Mouse (Mus musculus): ENCODE data around the gene Trp53tg5. TPM values are rescaled to one million over a fixed set of nuclear protein-coding genes. Genes with fewer than 3 reads are reported as not detected.

Gene Trp53tg5
- polyA plus RNA-seq, 1 experiment from 2014 or later: not detected

DNA sequence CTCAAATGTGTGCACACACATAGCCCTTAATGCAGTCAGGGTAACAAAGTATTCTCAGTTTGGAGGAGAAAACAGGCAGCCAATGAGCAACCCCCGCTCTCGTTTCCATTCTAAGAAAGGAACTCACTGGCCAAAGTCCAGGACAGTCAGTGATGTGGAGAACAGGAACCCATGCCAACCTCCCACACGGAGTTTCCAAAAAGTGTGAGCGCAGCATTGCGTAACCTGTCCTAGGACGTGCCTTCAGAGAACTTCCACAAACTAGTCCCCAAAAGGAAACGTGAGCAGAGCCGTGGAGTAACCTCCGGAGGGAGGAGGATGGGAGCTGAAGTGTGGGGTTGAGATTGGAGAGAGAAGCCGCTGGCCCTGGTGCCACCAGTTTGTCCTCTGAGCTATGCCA lies 18.7 kb downstream of the Trp53tg5 start:
- peaks cover 41% of the 10 kb centered on the region for H3K4me1 ChIP-seq (ENCODE audit: insufficient read depth, low read depth, low read length)
- H3K36me3 ChIP-seq (ENCODE audit: insufficient read depth, low read length): no peaks in the 10 kb centered on the region
- peak overlapping the region; percentile 25; the same call in 1 of the 2 replicates for H3K4me2 ChIP-seq (replicated peaks; ENCODE audit: low read depth, low read length)
- no peaks in the 10 kb centered on the region for H3K9me3 ChIP-seq (ENCODE audit: low read length)
- WGBS: 11% methylated on average over 10 of the region's 10 CpGs
- DNase-seq (ENCODE audit: low spot score): peak; percentile 96
- peak overlapping the region; percentile 90 for H3K27ac ChIP-seq (ENCODE audit: low read length)
- H3K4me3 ChIP-seq (ENCODE audit: low read depth, low read length): no peak overlapping the region
- no peak overlapping the region for H3K9ac ChIP-seq (replicated peaks; ENCODE audit: low read depth)
- TF ChIP-seq CTCF (IDR thresholded peaks at IDR 0.05): no peak
- peak; percentile 71 for TF ChIP-seq EP300 (IDR thresholded peaks at IDR 0.05)
- peak; percentile 67 for ATAC-seq
- H3K27me3 ChIP-seq (replicated peaks; ENCODE audit: insufficient read depth, low read length): no peaks in the 10 kb centered on the region

DNA sequence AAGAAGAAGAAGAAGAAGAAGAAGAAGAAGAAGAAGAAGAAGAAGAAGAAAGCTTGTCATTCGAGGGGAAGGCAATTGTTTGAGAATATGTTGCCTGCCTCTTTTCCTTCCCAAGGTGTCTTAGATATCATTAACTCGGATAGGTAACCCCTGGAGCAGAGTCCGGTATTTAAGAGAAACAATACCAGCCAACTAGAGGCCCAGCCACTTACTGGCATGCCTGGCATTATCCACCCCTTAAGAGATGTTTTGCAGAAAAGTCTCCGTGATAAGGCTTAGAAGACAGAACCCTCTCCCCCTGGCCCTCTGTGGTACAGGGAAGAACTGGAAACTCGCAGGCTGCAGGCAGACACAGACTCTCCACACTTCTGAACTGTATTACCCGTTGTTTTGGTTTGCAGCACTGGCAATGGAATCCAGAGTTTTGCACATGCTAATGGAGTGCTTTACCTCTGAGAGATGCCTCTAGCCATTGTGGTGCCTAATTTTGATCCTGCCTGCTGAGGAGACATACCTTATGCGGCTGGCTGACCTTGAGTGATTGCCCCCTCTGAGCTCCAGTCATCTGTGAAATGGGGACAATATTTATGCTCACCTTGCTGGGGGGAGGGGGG lies 19.5 kb downstream of the Trp53tg5 start:
- Histone ChIP-seq H3K4me2 (replicated peaks; ENCODE audit: low read depth, low read length) (no peak overlapping the region), H3K27me3 (replicated peaks; ENCODE audit: insufficient read depth, low read length) (no peaks in the 10 kb centered on the region), H3K36me3 (ENCODE audit: insufficient read depth, low read length) (no peaks in the 10 kb centered on the region), H3K9ac (replicated peaks; ENCODE audit: low read depth) (no peak overlapping the region), H3K9me3 (ENCODE audit: low read length) (no peaks in the 10 kb centered on the region), H3K4me3 (ENCODE audit: low read depth, low read length) (no peak overlapping the region), H3K4me1 (ENCODE audit: insufficient read depth, low read depth, low read length) (peaks cover 41% of the 10 kb centered on the region), H3K27ac (ENCODE audit: low read length) (peak overlapping the region; percentile 90)
- DNase-seq (ENCODE audit: low spot score) (no peak), ATAC-seq (no peak)
- TF ChIP-seq CTCF (IDR thresholded peaks at IDR 0.05): no peak
- TF ChIP-seq EP300 (IDR thresholded peaks at IDR 0.05): no peak
- WGBS: 53% methylated on average over 7 of the region's 7 CpGs

DNA sequence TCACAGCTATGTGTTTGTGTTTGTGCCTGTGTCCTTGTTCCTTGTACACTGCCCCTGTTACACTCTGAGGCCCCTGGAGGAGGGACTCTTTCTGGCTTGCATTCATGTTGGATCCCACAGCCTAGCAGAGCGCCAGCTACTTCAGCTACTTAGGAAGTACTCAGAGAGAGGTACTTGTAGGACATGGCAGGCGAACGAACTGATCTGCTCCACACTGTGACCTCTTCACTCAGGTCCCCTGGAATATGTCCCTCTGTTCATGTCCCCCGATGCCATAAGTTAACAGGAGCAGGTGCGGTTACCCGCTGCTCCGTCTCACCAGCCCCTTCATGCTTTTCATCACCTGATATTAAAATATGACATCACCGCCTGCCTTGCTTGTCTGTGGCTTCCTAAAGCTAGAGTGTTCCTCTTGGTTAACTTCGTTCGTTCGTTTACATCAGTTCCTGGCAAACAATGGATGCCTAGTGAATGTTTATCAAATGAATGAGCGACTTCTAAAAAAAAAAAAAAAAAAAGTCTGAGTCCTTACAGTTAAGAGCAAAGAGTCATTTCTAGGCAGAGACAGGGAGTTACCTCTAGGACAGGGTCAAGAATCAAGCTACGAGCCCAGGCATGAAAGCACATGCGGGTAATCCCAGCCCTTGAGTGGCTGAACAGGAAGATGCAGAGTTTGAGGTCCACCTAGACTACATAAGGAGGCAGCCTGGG lies 20.3 kb downstream of the Trp53tg5 start:
- peak; percentile 65 for DNase-seq (ENCODE audit: low spot score)
- WGBS: 30% methylated on average over 14 of the region's 14 CpGs
- H3K4me3 ChIP-seq (ENCODE audit: low read depth, low read length): no peak overlapping the region
- no peaks in the 10 kb centered on the region for H3K9me3 ChIP-seq (ENCODE audit: low read length)
- no peak overlapping the region for H3K9ac ChIP-seq (replicated peaks; ENCODE audit: low read depth)
- H3K27me3 ChIP-seq (replicated peaks; ENCODE audit: insufficient read depth, low read length): no peaks in the 10 kb centered on the region
- peak overlapping the region; percentile 57 for H3K27ac ChIP-seq (ENCODE audit: low read length)
- no peak for ATAC-seq
- TF ChIP-seq CTCF (IDR thresholded peaks at IDR 0.05) (no peak), EP300 (IDR thresholded peaks at IDR 0.05) (peak; percentile 56)
- no peaks in the 10 kb centered on the region for H3K36me3 ChIP-seq (ENCODE audit: insufficient read depth, low read length)
- H3K4me1 ChIP-seq (ENCODE audit: insufficient read depth, low read depth, low read length): peaks cover 45% of the 10 kb centered on the region
- H3K4me2 ChIP-seq (replicated peaks; ENCODE audit: low read depth, low read length): no peak overlapping the region; the same call in 1 of the 2 replicates

DNA sequence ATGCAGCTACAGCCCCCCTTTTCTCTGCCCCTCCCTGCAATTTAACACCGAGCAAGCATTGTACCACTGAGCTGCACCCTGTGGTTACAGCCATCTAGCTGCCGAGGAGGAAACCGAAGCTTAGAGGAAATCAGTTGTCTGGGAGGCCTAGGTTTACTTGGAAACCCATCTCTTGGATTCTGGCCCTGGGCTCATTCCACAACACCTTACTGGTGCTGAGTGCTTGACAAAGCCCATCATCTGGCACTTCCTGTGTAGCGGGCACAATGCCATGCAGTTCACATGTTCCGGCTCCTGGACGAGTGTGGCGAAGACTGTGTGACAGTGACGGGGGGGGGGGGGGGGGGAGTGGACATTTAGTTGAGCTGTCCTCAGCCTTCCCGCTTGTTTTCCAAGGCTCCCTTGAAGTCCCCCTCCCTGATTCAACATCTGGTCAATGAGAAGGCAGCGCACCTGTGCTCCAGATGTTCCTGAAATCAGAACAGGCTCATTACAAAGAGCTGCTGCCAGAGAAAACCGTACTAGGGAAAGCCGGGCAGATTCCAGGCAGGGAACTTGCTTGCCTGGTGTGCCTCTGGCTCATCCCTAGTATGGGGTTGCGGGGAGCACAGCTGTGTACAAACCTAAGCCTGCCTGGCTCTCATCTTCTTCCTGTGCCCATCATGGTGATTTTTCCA lies 21.4 kb downstream of the Trp53tg5 start:
- Histone ChIP-seq H3K36me3 (ENCODE audit: insufficient read depth, low read length) (no peaks in the 10 kb centered on the region), H3K9ac (replicated peaks; ENCODE audit: low read depth) (no peak overlapping the region), H3K4me3 (ENCODE audit: low read depth, low read length) (no peak overlapping the region), H3K4me1 (ENCODE audit: insufficient read depth, low read depth, low read length) (peaks cover 45% of the 10 kb centered on the region), H3K27me3 (replicated peaks; ENCODE audit: insufficient read depth, low read length) (no peaks in the 10 kb centered on the region), H3K9me3 (ENCODE audit: low read length) (no peaks in the 10 kb centered on the region), H3K27ac (ENCODE audit: low read length) (no peak overlapping the region; the same call in 1 of the 2 replicates), H3K4me2 (replicated peaks; ENCODE audit: low read depth, low read length) (no peak overlapping the region)
- DNase-seq (ENCODE audit: low spot score) (no peak), ATAC-seq (no peak)
- 28% methylated on average over 12 of the region's 13 CpGs for WGBS
- TF ChIP-seq CTCF (IDR thresholded peaks at IDR 0.05): peak; percentile 40
- no peak for TF ChIP-seq EP300 (IDR thresholded peaks at IDR 0.05)

DNA sequence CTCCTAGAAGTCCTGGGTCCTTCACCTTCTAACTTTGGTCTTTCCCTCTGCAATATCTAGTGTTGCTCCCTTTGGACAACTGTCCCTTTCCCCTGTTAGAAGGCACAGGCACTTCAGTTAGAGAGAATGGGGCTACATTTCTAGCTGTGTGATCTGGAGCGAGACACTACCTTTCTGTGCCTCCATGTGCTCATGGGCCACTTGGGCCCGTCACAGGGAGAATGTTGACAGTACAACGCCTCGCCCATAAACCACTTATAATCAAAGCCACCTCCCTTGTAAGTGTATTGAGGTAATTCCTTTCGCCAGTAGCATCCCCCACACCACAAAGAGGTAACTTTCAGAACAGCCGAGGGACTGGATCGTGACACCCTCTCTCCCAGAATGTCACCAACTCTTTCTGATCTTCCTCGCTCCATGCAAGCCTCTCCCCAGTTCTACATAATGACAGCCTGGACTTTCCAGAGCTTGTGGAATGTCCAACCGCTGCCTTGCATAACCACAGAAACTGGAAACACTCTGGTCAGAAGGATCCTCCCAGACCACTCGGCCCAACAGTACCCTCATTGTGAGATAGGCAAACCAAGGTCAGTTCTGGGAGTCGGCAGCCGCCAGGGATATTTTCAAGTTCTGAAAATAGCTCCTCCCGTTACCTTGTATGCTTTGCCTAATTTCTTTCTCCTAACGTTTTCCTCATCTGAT lies 24.0 kb downstream of the Trp53tg5 start:
- peak overlapping the region; percentile 81 for H3K27ac ChIP-seq (ENCODE audit: low read length)
- H3K4me3 ChIP-seq (ENCODE audit: low read depth, low read length): no peak overlapping the region
- ATAC-seq: peak; percentile 78

More for the DNA sequence above, 24.0 kb downstream of the Trp53tg5 start:
- no peak overlapping the region for H3K4me2 ChIP-seq (replicated peaks; ENCODE audit: low read depth, low read length)
- peak; percentile 71 for DNase-seq (ENCODE audit: low spot score)
- no peaks in the 10 kb centered on the region for H3K36me3 ChIP-seq (ENCODE audit: insufficient read depth, low read length)
- no peaks in the 10 kb centered on the region for H3K9me3 ChIP-seq (ENCODE audit: low read length)
- H3K27me3 ChIP-seq (replicated peaks; ENCODE audit: insufficient read depth, low read length): no peaks in the 10 kb centered on the region
- H3K9ac ChIP-seq (replicated peaks; ENCODE audit: low read depth): no peak overlapping the region
- WGBS: 50% methylated on average over 14 of the region's 14 CpGs
- no peak for TF ChIP-seq CTCF (IDR thresholded peaks at IDR 0.05)
- peak; percentile 43; the same call in 1 of the 2 replicates for TF ChIP-seq EP300 (IDR thresholded peaks at IDR 0.05)
- peaks cover 23% of the 10 kb centered on the region; the same call in 1 of the 2 replicates for H3K4me1 ChIP-seq (ENCODE audit: insufficient read depth, low read depth, low read length)

Measured in lung, postnatal 0 days (tissue).